Mouse (Mus musculus): Measurements from ENCODE around the gene 2210408I21Rik.

GRCm38 (mm10) chr13:77548750-77549149, 413.4 kb downstream of the 2210408I21Rik start:
- TF ChIP-seq CTCF (IDR thresholded peaks at IDR 0.05), result no peak
- TF ChIP-seq POLR2A (IDR thresholded peaks at IDR 0.05; ENCODE audit: insufficient read depth, low read depth, low read length), result no peak
- no peak for TF ChIP-seq EP300 (IDR thresholded peaks at IDR 0.05; ENCODE audit: insufficient read depth, low read depth, low read length)

Measured in heart, adult 2 months (tissue).